Mouse (Mus musculus) embryonic facial prominence, embryonic 12.5 days (tissue): Measurements from ENCODE around the gene Rgsl1. TPM values are rescaled to one million over a fixed set of nuclear protein-coding genes. Genes with fewer than 3 reads are reported as not detected.

Experiments
- ATAC-seq: fragments of 200-750 bp; cut with Nextera tagmentation; 2 replicates; pipeline ENCODE4 v1.8.0; 2017; ENCODE audit not compliant: insufficient number of reproducible peaks, insufficient read depth, low FRiP score, low TSS enrichment
- H3K27ac ChIP-seq: fragments of 300-500 bp; sonication (generic); 2 replicates; pipeline ENCODE4 v1.5.1; 2016; ENCODE audit warnings: mild to moderate bottlenecking
- H3K27me3 ChIP-seq: fragments of 300-500 bp; sonication (generic); 2 replicates; pipeline ENCODE4 v1.6.1; 2016; ENCODE audit warnings: mild to moderate bottlenecking, moderate library complexity
- H3K36me3 ChIP-seq: fragments of 300-500 bp; sonication (generic); 2 replicates; pipeline ENCODE4 v1.6.1; 2016; ENCODE audit warnings: mild to moderate bottlenecking
- H3K4me1 ChIP-seq: fragments of 300-500 bp; sonication (generic); 2 replicates; pipeline ENCODE4 v1.6.1; 2016
- H3K4me2 ChIP-seq: fragments of 300-500 bp; sonication (generic); replicated peaks from 2 replicates; pipeline ENCODE4 v1.6.1; 2016; ENCODE audit warnings: mild to moderate bottlenecking, moderate library complexity
- H3K4me3 ChIP-seq: fragments of 300-500 bp; sonication (generic); 2 replicates; pipeline ENCODE4 v1.5.1; 2016; ENCODE audit warnings: mild to moderate bottlenecking
- H3K9ac ChIP-seq: fragments of 300-500 bp; sonication (generic); 2 replicates; pipeline ENCODE4 v1.6.1; 2016; ENCODE audit warnings: mild to moderate bottlenecking, moderate library complexity
- H3K9me3 ChIP-seq: fragments of 300-500 bp; sonication (generic); 2 replicates; pipeline ENCODE4 v1.6.1; 2016; ENCODE audit warnings: mild to moderate bottlenecking, moderate library complexity
- WGBS: fragments of 180-500 bp; shearing (Covaris S2); methylation state at CpG from one replicate; pipeline ENCODE4 v1.1.7; 2016; 5-methylcytosine and 5-hydroxymethylcytosine counted together
- polyA plus RNA-seq: library from polyadenylated mRNA; unstranded; fragments of >200 nt; fragmentation: Nextera tagmentation; extraction: Ambion mirVana; gene quantifications from 2 replicates; pipeline ENCODE4 v1.2.1, GENCODE M21; 2016

Rgsl1 gene
- polyA plus RNA-seq, 1 experiment from 2014 or later: 0.13 TPM

- Histone ChIP-seq H3K9me3 (no peaks in the 10 kb centered on the region), H3K27ac (no peak overlapping the region), H3K9ac (no peak overlapping the region), H3K4me2 (no peak overlapping the region), H3K4me1 (no peaks in the 10 kb centered on the region), H3K36me3 (no peaks in the 10 kb centered on the region), H3K27me3 (no peaks in the 10 kb centered on the region), H3K4me3 (no peak overlapping the region)
- no peak for ATAC-seq
- 70% methylated on average over 4 of the region's 4 CpGs for WGBS
These were observed 13.2 kb downstream of the Rgsl1 start for GRCm38 (mm10) chr1:153830746-153831145.

- Histone ChIP-seq H3K4me3 (no peak overlapping the region), H3K9me3 (no peaks in the 10 kb centered on the region), H3K4me1 (no peaks in the 10 kb centered on the region), H3K27ac (no peak overlapping the region), H3K36me3 (no peaks in the 10 kb centered on the region), H3K9ac (no peak overlapping the region), H3K4me2 (no peak overlapping the region), H3K27me3 (no peaks in the 10 kb centered on the region)
- no peak for ATAC-seq
- 96% methylated on average over 3 of the region's 3 CpGs for WGBS
These were observed 23.7 kb downstream of the Rgsl1 start for GRCm38 (mm10) chr1:153820216-153820615.

GRCm38 (mm10) chr1:153814278-153814677 is 29.7 kb downstream of the Rgsl1 start:
- no peak for ATAC-seq
- WGBS: 51% methylated on average over 2 of the region's 2 CpGs
- H3K27ac ChIP-seq: no peak overlapping the region

GRCm38 (mm10) chr1:153807390-153807993 is 36.5 kb downstream of the Rgsl1 start:
- Histone ChIP-seq H3K9ac (no peak overlapping the region), H3K4me3 (no peak overlapping the region), H3K36me3 (no peaks in the 10 kb centered on the region), H3K27me3 (no peaks in the 10 kb centered on the region), H3K9me3 (no peaks in the 10 kb centered on the region), H3K27ac (no peak overlapping the region), H3K4me2 (no peak overlapping the region), H3K4me1 (no peaks in the 10 kb centered on the region)
- 53% methylated on average over 13 of the region's 13 CpGs for WGBS
- no peak for ATAC-seq

More at GRCm38 (mm10) chr1:153814278-153814677, 29.7 kb downstream of the Rgsl1 start:
- H3K9me3 ChIP-seq: no peaks in the 10 kb centered on the region
- H3K4me3 ChIP-seq: no peak overlapping the region
- no peak overlapping the region for H3K9ac ChIP-seq
- no peaks in the 10 kb centered on the region for H3K4me1 ChIP-seq
- no peaks in the 10 kb centered on the region for H3K27me3 ChIP-seq
- H3K4me2 ChIP-seq: no peak overlapping the region
- H3K36me3 ChIP-seq: no peaks in the 10 kb centered on the region

- Histone ChIP-seq H3K9ac (no peak overlapping the region), H3K27ac (no peak overlapping the region), H3K4me2 (no peak overlapping the region), H3K4me3 (no peak overlapping the region), H3K4me1 (no peaks in the 10 kb centered on the region), H3K36me3 (no peaks in the 10 kb centered on the region), H3K9me3 (no peaks in the 10 kb centered on the region), H3K27me3 (no peaks in the 10 kb centered on the region)
- no peak for ATAC-seq
- WGBS: 76% methylated on average over 8 of the region's 8 CpGs
These were observed 40.4 kb downstream of the Rgsl1 start for GRCm38 (mm10) chr1:153803530-153803929.

DNA sequence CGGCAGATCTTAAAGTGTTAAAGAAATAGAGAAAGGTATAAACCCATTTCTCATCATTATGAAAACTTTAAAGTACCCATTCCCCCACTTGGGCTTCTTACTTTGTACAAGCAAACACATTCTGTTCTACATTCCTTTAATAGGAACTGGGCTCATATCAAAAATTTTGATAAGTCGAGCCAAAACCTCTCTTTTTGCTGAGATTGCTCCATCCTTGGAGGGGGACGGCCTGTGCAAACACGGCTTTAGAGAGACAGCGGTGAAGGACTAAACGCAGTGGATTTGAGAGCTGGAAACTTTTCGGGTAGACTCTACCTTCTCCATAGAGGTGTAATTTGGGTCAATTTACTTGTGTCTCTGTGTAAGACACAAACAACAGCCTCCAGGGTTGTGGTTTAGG is 41.3 kb downstream of the Rgsl1 start:
- Histone ChIP-seq H3K36me3 (no peaks in the 10 kb centered on the region), H3K4me2 (no peak overlapping the region), H3K4me1 (no peaks in the 10 kb centered on the region), H3K27me3 (no peaks in the 10 kb centered on the region), H3K4me3 (no peak overlapping the region), H3K9me3 (no peaks in the 10 kb centered on the region), H3K9ac (no peak overlapping the region), H3K27ac (no peak overlapping the region)
- WGBS: 87% methylated on average over 7 of the region's 7 CpGs
- ATAC-seq: no peak

DNA sequence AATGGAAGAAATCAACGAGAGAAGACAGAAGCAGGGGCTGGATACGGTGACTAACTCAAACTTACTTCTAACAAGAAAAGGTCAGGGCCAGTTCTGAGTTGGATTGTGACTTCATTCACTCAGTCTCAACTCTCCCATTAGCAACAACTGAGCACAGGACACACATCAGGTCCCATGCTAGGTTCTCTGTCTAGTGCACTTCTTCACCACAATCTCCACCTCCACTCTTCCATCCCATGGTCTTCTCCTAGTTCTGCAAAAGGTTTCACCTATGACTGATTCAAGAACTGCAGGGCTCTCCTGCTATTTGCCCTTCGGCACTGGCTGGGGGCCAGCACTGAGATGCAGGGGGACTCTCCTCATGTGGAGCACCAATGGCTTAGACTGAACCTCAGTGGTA is 49.7 kb downstream of the Rgsl1 start:
- H3K9me3 ChIP-seq: no peaks in the 10 kb centered on the region
- no peaks in the 10 kb centered on the region for H3K4me1 ChIP-seq
- H3K9ac ChIP-seq: no peak overlapping the region
- H3K4me2 ChIP-seq: no peak overlapping the region
- no peak for ATAC-seq
- WGBS: 79% methylated on average over 3 of the region's 3 CpGs
- H3K27ac ChIP-seq: no peak overlapping the region
- H3K27me3 ChIP-seq: no peaks in the 10 kb centered on the region
- no peak overlapping the region for H3K4me3 ChIP-seq
- no peaks in the 10 kb centered on the region for H3K36me3 ChIP-seq

- H3K9me3 ChIP-seq: no peaks in the 10 kb centered on the region
- H3K36me3 ChIP-seq: no peaks in the 10 kb centered on the region
- no peak for ATAC-seq
- H3K27me3 ChIP-seq: no peaks in the 10 kb centered on the region
- no peak overlapping the region for H3K9ac ChIP-seq
- no peak overlapping the region for H3K4me2 ChIP-seq
- H3K27ac ChIP-seq: no peak overlapping the region
- H3K4me1 ChIP-seq: no peaks in the 10 kb centered on the region
- no peak overlapping the region for H3K4me3 ChIP-seq
- WGBS: 47% methylated on average over 2 of the region's 2 CpGs
These were observed 53.2 kb downstream of the Rgsl1 start for GRCm38 (mm10) chr1:153790708-153791107.

GRCm38 (mm10) chr1:153785608-153786007 is 58.3 kb downstream of the Rgsl1 start:
- H3K4me1 ChIP-seq: no peaks in the 10 kb centered on the region
- H3K27ac ChIP-seq: no peak overlapping the region
- no peak overlapping the region for H3K9ac ChIP-seq
- no peaks in the 10 kb centered on the region for H3K9me3 ChIP-seq
- H3K4me3 ChIP-seq: no peak overlapping the region
- H3K27me3 ChIP-seq: no peaks in the 10 kb centered on the region
- no peak for ATAC-seq
- no peak overlapping the region for H3K4me2 ChIP-seq
- WGBS: 67% methylated on average over 4 of the region's 4 CpGs
- no peaks in the 10 kb centered on the region for H3K36me3 ChIP-seq

- Histone ChIP-seq H3K27ac (no peak overlapping the region), H3K4me1 (no peaks in the 10 kb centered on the region), H3K4me3 (no peak overlapping the region), H3K27me3 (no peaks in the 10 kb centered on the region), H3K4me2 (no peak overlapping the region), H3K36me3 (no peaks in the 10 kb centered on the region), H3K9ac (no peak overlapping the region), H3K9me3 (no peaks in the 10 kb centered on the region)
- ATAC-seq: no peak
- 28% methylated on average over 1 of the region's 1 CpGs for WGBS
These were observed 60.6 kb downstream of the Rgsl1 start for GRCm38 (mm10) chr1:153783339-153783738.

DNA sequence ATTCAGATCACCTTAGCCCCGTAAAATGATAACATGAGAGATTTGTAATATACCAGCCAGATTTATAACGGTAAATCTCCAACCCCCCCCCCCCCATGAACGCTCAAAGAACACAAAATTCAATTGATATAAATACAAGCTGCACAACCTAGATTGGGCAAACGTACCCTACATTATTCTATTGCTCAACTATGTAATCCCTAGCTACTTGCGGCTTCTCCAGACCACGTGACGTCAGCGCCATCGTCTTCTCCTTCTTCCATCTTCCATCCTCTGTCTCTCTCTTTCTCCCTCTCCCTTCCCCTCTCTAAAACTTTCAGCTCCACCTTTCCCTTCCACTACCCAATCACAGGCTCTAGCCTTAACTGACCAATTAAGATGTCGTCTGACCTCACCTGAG is 65.7 kb downstream of the Rgsl1 start:
- no peak overlapping the region for H3K27ac ChIP-seq
- no peak overlapping the region for H3K9ac ChIP-seq
- no peaks in the 10 kb centered on the region for H3K27me3 ChIP-seq
- H3K9me3 ChIP-seq: no peaks in the 10 kb centered on the region
- H3K36me3 ChIP-seq: no peaks in the 10 kb centered on the region
- H3K4me1 ChIP-seq: no peaks in the 10 kb centered on the region
- no peak overlapping the region for H3K4me3 ChIP-seq
- WGBS: 87% methylated on average over 10 of the region's 10 CpGs
- no peak for ATAC-seq
- H3K4me2 ChIP-seq: no peak overlapping the region

DNA sequence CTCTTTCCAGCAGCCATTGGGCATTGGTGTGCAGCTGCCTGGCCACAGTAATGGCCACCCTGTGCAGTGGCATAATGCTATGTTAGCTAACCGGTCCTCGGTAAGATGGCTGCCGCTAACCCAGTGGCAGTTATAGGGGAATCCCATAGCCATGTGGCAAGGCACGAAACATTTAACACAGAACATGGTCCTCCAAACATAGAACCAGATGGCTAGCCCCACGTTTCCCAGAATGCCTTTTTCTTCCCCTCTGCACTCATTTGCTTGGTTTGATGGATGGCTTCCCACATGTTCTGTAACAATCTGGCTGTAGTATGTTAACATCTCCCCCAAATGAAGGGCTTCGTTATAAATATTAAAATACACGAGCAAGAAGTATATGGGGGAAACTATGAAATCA is 67.7 kb downstream of the Rgsl1 start:
- Histone ChIP-seq H3K27me3 (no peaks in the 10 kb centered on the region), H3K4me3 (no peak overlapping the region), H3K27ac (no peak overlapping the region), H3K36me3 (no peaks in the 10 kb centered on the region), H3K4me2 (no peak overlapping the region), H3K9me3 (no peaks in the 10 kb centered on the region), H3K9ac (no peak overlapping the region), H3K4me1 (no peaks in the 10 kb centered on the region)
- WGBS: 88% methylated on average over 7 of the region's 7 CpGs
- no peak for ATAC-seq

DNA sequence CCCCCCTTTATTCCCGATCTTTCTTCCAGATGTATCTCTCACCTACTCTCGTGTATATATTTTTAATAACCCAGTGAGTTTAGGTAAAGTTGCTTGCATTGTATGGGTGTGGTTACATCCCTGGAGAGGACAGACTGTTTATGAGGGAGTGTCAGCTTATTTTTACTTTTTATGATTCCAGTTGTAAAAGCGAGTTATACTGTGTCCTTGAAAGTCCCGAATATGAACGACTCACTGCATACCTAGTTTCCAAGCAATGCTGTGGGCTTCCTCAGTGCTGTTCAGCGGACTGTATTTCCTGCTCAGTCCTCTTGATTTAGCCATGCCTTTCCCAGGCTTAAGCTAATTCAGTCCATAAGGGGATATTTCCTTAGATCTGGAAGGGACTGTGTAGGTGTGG is 68.8 kb downstream of the Rgsl1 start:
- no peak overlapping the region for H3K9ac ChIP-seq
- H3K4me2 ChIP-seq: no peak overlapping the region
- H3K9me3 ChIP-seq: no peaks in the 10 kb centered on the region
- H3K36me3 ChIP-seq: no peaks in the 10 kb centered on the region
- no peak for ATAC-seq
- WGBS: 69% methylated on average over 6 of the region's 6 CpGs
- no peak overlapping the region for H3K27ac ChIP-seq
- H3K27me3 ChIP-seq: no peaks in the 10 kb centered on the region
- H3K4me1 ChIP-seq: no peaks in the 10 kb centered on the region
- H3K4me3 ChIP-seq: no peak overlapping the region
